Mouse (Mus musculus) bone marrow, adult 2 months (tissue): Measurements from ENCODE around the gene Pth1r.

Source experiments
- CTCF ChIP-seq: fragments of 200-500 bp; IDR thresholded peaks from 2 replicates; pipeline ENCODE4 v1.5.1; 2011; ENCODE audit warnings: low read length, control low read depth; ENCODE audit not compliant: control insufficient read depth, insufficient read depth
- POLR2A ChIP-seq: fragments of 200-500 bp; IDR thresholded peaks from 2 replicates; pipeline ENCODE4 v1.6.1; 2011; ENCODE audit warnings: low read depth, mild to moderate bottlenecking, control low read depth, low read length, borderline replicate concordance; ENCODE audit not compliant: control insufficient read depth

GRCm38 (mm10) chr9:110713389-110713788 is 33.6 kb downstream of the Pth1r start:
- TF ChIP-seq CTCF (no peak), POLR2A (no peak)
